Mouse (Mus musculus) c-Kit-positive CD71-positive TER-119-positive erythroid progenitor cells, embryonic 14.5 days (primary cell): ENCODE results near the gene BC035947.
A peak's percentile ranks its signal among the peaks of the same experiment; 100 is the strongest.
"Not testable (repeated sequence)": the region's sequence is repeated elsewhere in the genome, so short reads cannot be mapped to it uniquely, and the experiment has no call there.

ENCODE experiments used
- DNase-seq: peaks from one replicate; pipeline ENCODE4 v3.0.0-alpha.2; 2013; ENCODE audit warnings: low spot score

Gene BC035947

GRCm38 (mm10) chr1:78511621-78512160 is at the start of gene BC035947:
TSS of gene BC035947 (minus strand) at chr1:78512158.
- no peak for DNase-seq

DNA sequence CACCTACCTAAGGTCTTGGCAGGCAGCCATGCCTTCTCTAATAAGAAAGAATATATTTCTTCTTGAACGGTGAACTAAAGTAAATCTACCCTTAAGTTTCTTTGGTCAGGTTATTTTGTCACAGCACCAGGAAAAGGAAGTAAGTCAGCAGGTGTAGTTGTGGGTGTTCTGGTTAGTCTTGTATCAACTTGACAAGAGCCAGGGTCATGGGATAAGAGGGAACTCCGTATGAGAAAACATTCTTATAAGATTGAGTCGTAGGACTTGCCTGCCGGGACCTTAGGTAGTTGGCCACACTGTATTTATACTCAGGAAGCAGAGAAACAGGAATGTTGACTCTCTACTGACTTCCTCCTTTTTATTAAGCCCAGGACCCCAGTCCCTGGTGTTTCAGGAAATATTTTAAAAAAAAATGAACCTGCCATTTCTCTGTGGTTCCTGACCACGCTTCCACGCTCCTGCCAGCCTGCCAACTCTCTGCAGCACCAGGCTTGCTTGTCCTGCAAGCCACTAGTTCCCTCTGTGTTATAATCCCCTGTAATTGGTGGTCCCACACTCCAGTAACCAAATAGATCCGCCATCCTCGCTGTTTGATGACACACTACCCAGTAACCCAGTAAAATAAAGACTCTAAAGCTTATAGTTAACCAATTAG is 42.2 kb upstream of the BC035947 start:
- DNase-seq, result no peak

- DNase-seq, result no peak
Observed at GRCm38 (mm10) chr1:78548961-78549360, 37.0 kb upstream of the BC035947 start.

DNA sequence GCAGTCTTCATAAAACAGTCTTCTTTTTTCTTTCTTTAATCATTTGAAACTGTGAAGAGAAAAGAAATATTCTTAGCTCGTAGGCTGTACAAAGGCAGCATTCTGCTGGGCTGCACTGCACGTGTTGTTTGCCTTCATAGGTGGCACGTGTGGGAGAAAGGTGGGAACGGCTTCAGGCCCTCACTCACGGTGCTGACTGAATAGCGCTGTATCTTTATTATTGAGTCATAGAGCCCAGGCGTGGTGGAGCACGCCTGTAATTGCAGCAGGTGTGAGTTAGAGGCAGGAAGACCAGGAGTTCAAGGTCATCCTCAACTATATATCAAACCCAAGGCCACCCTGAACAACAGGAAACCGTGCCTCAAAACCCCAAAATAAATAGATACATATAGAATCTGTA is 34.3 kb upstream of the BC035947 start:
- DNase-seq, result no peak

DNA sequence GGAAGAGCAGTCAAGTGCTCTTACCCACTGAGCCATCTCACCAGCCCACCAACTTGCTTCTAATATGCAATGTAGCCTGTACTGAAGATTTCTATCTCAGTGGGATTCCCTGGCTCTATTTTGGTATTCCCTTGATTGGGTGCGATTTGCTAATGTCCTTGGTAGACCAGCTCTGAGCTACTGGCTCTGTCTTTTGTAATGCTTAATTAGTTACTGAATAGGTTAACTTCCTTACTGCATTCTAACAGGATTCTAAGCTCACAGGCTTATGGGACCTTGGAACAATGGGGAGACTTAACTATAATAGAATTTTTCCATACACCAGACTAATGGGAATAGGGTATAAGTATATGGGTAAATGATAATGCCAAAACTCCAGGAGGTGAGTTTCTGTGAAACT is 31.7 kb upstream of the BC035947 start:
- DNase-seq, result not testable (repeated sequence)

DNA sequence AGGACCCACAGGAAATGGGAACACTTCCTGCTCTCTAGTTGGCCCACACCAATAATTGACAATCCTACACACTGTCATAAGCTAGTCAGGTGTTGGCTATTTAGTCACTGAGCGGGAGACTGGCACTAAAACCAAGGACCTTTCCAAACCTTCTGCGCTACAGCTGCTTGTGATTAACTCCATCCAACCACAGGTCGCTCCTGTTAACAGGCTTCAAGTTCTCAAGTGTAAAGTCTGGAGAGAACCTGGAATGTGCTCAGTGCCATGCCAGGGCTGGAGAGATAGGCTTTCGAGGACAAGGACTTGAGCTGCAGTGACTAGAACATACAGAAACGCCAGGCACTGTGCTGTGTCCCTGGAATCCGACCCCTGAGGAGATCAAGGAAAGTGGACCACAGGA is 27.2 kb upstream of the BC035947 start:
- no peak for DNase-seq

DNA sequence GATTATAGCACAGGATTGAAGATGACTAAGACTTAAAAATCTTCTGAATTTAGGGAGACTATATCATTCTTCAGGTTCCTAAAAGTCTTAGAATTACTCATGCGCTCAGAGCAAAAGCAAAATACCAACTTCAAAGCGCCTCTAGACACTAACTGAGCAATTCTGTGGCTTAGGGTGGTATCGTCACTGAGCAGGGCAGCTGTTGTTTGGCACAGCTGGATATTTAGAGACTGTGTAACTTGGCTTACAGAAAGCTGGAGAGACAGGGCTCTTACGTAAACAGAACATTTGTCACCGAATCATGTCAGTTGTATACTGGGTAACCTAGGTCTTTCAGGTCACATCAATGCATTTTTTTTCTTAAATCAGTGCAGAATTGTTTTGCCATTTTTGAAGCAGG is 26.4 kb upstream of the BC035947 start:
- DNase-seq, result no peak

DNA sequence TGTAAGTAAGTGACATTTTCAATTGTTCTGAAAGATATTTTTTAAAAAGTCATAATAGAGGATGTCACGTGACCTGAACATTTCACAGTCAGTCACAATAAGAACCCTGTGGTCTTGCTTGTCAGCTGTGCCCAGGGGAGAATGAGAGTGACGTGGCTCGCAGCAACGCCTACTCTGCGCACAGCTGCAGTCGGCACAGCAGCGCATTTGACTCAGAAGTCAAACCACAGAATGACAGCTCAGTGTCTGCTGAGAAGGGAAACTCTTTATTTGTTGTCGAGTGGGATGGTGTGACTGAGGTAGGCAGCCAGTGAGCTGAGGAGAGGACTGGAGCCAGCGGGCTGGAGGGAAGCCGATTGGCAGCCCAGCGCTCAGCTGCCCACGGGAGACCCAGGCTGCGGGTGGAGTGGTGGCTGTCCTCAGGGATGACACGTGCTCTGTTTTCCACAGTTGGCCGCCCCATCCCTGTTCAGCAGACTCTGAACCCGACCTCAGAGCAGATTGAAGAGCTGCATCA is 25.6 kb upstream of the BC035947 start:
- peak; percentile 11 for DNase-seq

GRCm38 (mm10) chr1:78536310-78537164 is 24.6 kb upstream of the BC035947 start:
- DNase-seq, result peak; percentile 54

DNA sequence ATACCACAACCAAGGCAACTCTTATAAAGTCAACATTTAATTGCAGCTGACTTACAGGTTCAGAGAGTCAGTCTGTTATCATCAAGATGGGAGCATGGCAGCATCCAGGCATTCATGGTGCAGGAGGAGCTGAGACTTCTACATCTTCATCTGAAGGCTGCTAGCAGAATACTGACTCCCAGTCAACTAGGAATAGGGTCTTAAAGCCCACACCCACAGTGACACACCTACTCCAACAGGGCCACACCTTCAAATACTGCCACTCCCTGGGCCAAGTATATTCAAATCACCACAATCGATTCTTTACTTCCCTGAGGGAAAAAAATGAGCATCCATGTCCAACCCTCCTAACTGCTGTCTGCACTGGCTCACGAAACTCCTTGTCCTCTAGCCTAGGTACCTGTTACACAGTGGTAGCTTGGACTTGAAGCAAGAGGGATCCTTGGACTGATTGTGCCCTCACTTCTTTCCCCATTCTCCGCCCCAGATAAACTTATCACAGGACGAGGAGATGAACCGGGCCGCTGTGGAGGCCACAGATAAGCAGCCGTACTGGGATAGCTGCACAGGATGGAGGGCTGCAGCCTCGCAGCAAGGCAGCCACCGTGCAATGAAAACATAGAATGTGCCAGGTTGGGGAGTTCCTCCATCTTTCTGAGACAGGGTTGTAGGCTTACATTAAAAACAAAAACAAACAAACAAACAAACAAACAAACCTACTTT is 22.6 kb upstream of the BC035947 start:
- DNase-seq, result no peak

GRCm38 (mm10) chr1:78532184-78532800 is 20.3 kb upstream of the BC035947 start:
- DNase-seq, result no peak

DNA sequence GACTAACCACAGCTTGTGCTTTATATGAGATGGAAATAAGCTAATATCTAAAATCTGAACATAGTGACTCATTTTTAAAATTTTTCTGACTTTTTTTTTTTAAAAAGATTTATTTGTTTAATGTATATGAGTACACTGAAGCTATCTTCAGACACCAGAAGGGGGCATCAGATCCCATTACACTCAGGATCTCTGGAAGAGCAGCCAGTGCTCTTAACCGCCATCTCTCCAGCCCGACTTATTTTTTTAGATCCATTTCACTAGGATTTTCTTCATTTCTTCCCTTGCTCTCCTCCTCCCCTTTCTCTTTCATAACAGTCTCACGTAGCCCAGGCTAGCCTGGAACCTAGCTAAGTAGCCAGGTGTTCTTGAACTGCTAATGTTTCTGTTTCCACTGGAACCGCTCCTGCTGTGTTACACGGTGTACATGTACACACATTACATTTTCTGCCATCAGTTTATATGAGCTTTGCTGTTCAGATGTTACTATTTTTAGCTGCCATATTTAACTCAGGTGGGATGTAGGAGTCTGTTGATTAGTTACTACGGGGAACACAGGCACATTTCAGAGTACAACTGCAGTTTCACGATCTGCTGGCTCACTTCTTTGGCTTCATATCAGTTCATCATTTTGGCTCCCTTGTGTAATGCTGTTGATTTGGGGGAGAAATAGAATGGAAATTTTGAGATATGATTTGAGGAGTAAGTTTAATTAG is 18.7 kb upstream of the BC035947 start:
- DNase-seq, result no peak

- no peak for DNase-seq
Observed at GRCm38 (mm10) chr1:78529011-78529410, 17.1 kb upstream of the BC035947 start.

- DNase-seq, result no peak
Observed at GRCm38 (mm10) chr1:78528356-78528755, 16.4 kb upstream of the BC035947 start.

DNA sequence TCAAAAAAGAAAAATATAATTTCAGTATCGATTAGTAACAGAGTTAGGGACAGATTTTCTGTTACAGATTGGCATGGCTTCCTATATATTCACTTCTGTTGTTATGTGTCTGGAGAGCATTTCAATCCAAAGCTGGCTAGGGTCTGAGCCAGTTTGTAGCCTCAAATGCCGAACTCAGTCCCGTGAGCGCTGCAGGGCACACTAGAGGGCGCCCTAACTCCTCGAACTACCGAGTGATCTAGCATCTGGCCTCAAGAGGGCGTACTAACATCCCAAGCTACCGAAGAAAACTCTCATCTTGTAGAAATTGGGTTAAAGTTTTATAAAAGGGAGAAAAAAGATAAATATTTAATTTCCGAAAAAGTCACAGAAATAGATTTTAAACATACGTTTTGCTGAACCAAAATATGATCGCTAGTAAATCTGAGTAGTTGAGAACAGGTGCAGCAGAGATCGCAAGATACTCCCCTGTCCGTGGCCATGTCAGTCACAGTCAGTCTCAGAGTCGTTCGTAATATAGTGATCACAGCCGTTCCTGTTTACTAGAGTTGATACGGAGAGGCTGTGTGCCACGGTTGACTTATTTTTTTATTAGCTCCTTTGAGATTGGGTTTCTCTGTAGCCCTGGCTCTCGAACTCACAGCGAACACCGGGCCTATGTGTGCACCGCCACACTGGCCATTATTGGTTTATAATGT is 13.4 kb upstream of the BC035947 start:
- DNase-seq, result peak; percentile 51

- DNase-seq, result no peak
Observed at GRCm38 (mm10) chr1:78518907-78519306, 6.9 kb upstream of the BC035947 start.

GRCm38 (mm10) chr1:78512756-78513155 is 798 bp upstream of the BC035947 start:
- DNase-seq, result no peak

DNA sequence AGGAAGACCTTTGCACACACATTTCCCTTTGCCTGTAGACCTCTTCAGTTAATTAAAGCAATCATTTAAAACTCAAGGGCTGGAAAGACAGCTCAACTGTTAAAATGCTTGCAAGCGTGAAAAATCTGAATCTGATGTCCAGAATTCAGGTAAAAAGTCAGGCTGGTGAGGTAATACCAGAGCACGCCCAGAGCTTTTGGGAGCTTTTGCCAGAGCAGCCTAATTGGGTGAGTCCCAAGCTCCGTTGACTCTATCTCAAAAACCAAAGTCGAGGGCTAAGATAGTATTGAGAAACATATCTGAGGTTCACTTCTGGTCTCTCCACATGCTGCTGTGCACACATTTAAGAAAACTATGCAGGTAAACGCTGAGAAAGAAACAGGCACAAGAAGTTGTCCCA is 1.1 kb downstream of the BC035947 start, which contains the start of gene Mogat1:
Gene Mogat1 (plus strand): TSS at position 130 of the 400 bp plus-strand sequence.
- DNase-seq, result no peak

DNA sequence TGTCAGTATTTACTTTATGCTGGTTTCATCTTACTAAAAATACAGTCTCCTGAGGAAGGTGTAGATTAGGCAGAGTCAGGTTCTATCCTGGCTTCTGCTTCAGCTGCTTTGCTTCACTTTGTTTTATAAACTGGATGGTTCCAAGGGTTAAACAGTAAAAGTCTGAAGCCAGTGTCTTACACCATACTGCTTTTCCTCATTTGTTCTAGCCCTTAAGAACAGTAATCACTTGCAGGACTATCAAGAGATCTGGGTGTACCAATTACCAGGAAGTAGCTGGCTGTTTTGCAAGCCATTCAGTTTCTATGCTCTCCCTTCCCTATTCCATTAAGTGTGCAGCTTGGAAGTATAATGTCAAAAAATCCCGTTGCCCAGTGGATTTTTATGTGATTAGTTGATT is 4.8 kb downstream of the BC035947 start:
- no peak for DNase-seq

GRCm38 (mm10) chr1:78502527-78502926 is 9.4 kb downstream of the BC035947 start:
- no peak for DNase-seq
